Mouse (Mus musculus): ENCODE data around the gene Mical3. TPM values are rescaled to one million over a fixed set of nuclear protein-coding genes. Genes with fewer than 3 reads are reported as not detected.

Mical3 gene
- polyA plus RNA-seq (2015; fragmentation: Illumina TruSeq; extraction: RNeasy Lipid Tissue Mini Kit (QIAGEN cat#74804); ENCODE audit: insufficient read depth, low replicate concordance): 15.9 TPM

GRCm38 (mm10) chr6:121130773-121131172 is at the start of gene Mical3:
Gene Mical3 (minus strand): TSS chr6:121130999.

GRCm38 (mm10) chr6:120916074-120916971 is 214.5 kb downstream of the Mical3 start, which contains the start of gene Bid:
Gene Bid (minus strand): TSS chr6:120916853.

Other genes with a start within 250 kb of the Mical3 start
- gene Bid, start 214.1 kb downstream of the Mical3 start, polyA plus RNA-seq (2015; fragmentation: Illumina TruSeq; extraction: RNeasy Lipid Tissue Mini Kit (QIAGEN cat#74804); ENCODE audit: insufficient read depth, low replicate concordance): 59.5 TPM
- gene Pex26, start 52.7 kb upstream of the Mical3 start, polyA plus RNA-seq (2015; fragmentation: Illumina TruSeq; extraction: RNeasy Lipid Tissue Mini Kit (QIAGEN cat#74804); ENCODE audit: insufficient read depth, low replicate concordance): 7.7 TPM
- 0.17 TPM for gene Tuba8, start 79.7 kb upstream of the Mical3 start, polyA plus RNA-seq (2015; fragmentation: Illumina TruSeq; extraction: RNeasy Lipid Tissue Mini Kit (QIAGEN cat#74804); ENCODE audit: insufficient read depth, low replicate concordance)
- 19.2 TPM for gene Usp18, start 114.9 kb upstream of the Mical3 start, polyA plus RNA-seq (2015; fragmentation: Illumina TruSeq; extraction: RNeasy Lipid Tissue Mini Kit (QIAGEN cat#74804); ENCODE audit: insufficient read depth, low replicate concordance)
- gene Slc6a13, start 169.2 kb upstream of the Mical3 start, polyA plus RNA-seq (2015; fragmentation: Illumina TruSeq; extraction: RNeasy Lipid Tissue Mini Kit (QIAGEN cat#74804); ENCODE audit: insufficient read depth, low replicate concordance): 0.33 TPM
- 1.8 TPM for gene Slc6a12, start 212.1 kb upstream of the Mical3 start, polyA plus RNA-seq (2015; fragmentation: Illumina TruSeq; extraction: RNeasy Lipid Tissue Mini Kit (QIAGEN cat#74804); ENCODE audit: insufficient read depth, low replicate concordance)

Measured in spleen, adult 10 weeks (tissue).